Mouse (Mus musculus): ENCODE measurements at regions not wholly inside any gene's neighbourhood (a gene's known extent, or its start where the extent isn't known, plus 50 kb on each side); places are given as distances from the start of the nearest gene placed in this dataset.

DNA sequence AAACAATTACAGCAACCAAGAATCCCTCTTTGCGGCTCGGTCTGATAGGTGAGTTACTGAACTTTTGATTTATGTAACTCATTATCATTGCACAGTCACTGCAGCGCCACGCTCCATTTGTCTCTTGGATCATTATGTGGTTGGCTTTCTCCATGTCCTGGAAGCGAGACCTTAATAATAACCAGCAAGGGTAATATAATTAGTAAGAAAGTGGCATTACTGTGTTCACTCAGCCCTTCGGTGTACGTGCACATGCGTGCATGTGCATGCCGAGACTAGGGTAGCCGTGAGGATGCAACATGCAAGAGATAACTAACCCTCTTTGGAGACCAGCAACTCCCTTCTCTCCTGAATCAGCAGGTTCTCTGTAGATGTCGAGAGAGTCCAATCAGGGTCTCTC, 114.9 kb upstream of the Camk1g start:
- DNase-seq (ENCODE audit: extremely low spot score): no peak

DNA sequence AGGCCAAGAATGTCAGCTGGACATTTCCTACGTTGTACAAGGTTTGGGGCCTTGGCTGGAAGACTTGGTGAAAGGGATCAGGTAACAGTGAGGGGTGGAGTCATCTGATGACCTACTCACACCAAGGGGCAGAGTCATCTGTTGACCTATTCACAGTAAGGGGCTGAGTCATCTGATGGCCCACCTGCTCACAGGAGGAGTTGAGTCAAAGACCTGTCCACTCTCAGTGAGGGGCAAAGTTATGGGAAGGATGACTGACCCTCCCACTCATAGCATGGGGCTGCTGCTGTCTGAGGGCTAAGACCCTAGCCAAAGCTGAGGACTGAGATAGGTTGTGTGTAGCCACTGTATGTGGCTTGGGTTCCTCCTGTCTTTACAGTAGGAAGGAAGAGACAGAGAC, 107.2 kb upstream of the Camk1g start:
- DNase-seq (ENCODE audit: extremely low spot score): no peak

DNA sequence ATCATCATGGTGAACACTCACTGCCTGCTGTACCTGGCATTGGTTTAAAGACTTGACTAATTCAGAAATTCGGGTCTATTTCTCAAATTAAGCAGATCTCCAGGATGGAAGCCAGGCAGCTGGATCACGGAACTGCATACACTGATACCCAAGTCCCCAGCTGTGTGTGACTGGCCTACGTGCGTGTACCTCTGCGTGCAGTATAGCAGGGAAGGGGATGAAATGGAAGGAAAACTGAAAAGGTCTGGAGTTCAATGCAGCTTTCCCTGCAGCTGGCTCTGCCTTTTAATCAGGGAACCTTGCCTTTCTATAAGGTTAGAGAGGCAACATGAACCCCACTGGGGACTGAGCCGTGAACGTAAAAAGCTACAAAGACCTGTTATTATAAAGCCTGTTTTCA, 106.7 kb upstream of the Camk1g start:
- DNase-seq (ENCODE audit: extremely low spot score): no peak

DNA sequence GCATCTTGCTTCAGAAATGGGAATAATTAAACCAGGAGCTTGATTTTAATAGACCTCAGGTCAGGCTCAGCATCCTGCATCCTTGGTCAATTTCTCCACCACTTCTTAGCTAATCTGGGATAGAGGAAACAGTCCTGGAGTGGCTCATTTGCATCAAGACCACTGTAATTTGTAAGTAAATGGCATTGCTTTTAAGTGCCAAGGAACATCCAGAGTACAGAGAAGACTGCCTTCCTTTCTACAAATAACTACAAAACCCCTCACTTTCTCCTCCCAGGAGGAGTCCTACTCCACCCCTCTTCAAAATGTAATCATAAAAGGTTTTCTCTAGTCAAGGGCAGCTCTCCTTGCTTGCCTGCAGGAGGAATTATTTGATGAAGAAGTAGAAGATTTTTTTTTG, 96.2 kb upstream of the Camk1g start:
- no peak for DNase-seq (ENCODE audit: extremely low spot score)

DNA sequence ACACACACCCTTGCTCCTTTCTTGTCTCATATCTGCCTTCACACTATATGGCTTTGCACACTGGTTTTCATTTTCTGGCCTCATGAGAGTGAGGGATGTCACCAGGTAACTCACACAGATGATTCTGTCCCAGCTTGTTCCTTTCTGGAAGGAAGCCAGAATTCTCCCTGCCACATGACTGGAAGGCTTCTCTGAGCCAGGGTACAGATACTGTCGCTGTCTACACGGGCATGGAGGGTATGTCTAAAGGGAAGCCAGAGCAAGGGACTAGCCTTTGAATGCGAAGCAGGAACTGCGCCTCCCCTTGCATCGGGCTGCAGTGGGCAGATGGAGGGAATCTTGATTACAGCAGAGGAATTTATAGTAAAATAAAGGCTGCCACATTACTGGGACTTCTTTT, 89.6 kb upstream of the Camk1g start:
- no peak for DNase-seq (ENCODE audit: extremely low spot score)

DNA sequence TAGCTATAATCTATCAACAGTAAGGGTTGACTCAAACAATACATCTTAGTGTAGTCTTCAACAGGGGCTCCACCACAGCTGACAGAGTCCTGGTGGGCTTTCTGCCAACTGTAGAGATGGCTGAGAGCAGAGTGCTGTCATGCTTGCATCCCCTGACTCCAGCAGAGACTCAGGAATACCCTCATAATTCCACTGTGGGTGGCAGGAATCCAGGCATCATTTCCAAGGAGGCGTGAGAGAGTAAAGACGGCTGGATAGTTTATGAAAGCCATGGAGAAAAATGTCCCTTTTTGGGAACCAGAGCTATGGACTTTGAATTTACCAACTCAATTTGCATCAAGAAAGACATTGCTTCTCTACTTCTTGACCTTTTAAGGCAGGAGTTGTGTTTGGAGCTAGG, 87.8 kb upstream of the Camk1g start:
- DNase-seq (ENCODE audit: extremely low spot score): no peak

DNA sequence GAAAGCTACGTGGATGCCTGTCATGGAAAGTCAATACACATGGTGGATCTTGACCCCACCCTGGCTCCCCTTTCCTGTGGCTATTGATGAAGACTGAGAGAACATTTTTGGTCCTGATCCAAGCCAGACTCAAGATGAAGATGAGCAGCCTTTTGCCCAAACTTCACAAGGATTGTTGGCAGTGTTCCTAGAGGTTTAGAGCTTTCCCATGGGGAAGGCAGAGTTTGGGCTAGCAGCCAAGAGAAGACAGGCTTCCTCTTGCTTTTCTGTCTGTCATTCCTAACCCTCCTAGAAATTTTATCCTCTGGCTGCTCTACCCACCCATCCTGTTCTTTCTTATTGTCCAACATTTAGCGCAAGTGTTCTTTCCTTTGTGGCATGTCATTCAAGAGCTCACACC, 83.6 kb upstream of the Camk1g start:
- DNase-seq (ENCODE audit: extremely low spot score): no peak

DNA sequence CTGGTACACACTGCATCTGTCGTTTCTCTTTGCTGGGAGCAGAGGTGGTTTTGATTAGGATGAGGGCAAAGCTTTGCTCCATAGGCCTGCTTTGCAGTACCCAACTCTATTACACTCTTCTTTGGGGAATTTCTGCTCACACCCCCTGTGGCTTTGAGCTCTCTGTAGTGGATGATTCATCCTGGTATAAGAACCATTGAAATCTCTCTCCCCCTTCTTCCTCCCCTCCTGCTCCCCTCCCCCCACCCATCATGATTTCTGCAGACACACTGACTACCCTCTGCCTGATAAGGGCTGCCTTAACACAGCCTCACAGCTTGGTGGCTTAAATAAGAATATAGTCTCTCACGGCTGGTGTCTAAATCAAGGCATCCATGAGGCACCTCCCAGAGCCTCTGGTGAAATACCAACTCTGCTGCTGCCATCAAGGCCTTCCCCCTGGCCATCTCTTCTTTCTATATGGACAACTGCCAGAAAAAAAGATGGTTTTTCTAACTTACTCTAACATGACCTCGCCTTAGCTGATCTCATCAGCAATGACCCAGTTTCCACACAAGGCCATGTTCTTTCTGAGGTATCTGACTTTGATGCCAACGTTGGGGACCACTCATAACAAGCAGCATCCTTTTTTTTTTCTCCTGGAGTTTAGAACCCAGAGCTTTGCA, 81.5 kb upstream of the Camk1g start:
- no peak for DNase-seq (ENCODE audit: extremely low spot score)

DNA sequence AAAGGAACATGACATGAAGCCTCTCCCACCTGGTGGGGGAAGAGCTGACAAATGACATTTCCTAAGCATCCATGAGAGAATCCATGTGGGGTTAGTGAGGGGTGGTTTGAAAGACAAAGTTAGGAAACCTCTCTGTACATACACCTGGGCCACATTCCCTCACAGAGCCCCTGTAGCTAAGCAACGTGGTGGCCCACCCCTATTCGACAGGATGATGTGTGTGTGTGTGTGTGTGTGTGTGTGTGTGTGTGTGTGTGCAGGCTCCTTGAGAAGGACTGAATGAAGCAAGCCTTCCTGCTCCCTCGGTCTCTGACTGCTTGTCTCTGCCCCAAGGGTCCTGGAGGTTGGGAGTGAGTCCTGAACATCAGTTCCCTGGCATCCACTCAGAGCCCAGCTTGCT, 80.7 kb upstream of the Camk1g start:
- DNase-seq (ENCODE audit: extremely low spot score): peak; percentile 14

DNA sequence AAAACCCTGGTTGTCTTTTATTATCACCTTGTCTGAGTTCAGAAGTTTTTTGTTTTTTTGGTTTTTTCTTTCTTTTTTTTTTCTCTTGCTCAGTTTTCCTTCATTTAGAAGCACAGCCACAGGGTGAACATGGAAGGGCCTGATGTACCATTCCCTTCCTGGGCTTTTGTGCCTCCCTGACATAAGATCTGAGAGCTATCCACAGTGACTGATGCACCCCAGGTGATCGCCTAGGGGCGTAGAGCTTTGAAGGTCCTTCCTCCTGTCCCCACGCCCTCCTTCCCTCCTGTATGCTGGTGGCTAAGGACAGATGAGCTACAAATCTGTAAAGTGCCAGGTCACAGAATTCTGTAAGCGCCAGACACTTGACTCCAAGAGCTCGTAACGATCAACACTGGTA, 80.1 kb upstream of the Camk1g start:
- peak; percentile 14 for DNase-seq (ENCODE audit: extremely low spot score)

DNA sequence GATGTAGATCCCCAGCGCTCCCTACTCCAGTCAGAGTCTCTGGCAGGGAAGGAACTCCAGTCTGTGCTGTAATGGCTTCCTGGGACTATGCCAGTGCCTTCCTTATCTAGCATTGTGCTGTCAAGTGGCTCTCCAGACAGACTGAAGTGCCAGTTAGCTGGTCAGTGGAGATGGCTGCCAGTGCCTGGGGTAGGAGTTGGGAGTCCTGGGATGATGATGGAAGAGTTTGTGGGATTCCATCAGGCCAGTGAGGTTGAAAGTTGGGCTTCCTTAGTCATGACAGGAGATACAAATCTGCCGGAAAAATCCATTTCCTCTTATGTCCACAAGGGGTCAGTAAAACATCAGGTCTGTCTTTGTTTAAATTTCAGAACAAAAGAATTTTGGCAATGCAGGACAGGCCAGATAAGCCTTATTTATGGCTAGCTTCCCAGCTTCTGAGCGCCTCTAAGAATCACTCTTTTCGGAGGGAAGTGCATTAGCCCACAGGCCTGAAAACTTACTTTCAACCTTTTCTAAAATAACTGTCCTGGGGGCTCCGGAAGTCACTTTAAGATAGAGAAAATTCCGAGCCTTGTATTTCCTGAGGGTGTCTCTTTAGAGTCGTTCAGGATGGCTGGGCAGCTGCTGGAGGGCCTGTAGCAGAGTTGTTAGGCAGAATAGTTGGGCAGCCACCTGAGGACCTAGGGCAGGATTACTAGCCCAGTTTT, 79.5 kb upstream of the Camk1g start:
- DNase-seq (ENCODE audit: extremely low spot score): peak; percentile 69

DNA sequence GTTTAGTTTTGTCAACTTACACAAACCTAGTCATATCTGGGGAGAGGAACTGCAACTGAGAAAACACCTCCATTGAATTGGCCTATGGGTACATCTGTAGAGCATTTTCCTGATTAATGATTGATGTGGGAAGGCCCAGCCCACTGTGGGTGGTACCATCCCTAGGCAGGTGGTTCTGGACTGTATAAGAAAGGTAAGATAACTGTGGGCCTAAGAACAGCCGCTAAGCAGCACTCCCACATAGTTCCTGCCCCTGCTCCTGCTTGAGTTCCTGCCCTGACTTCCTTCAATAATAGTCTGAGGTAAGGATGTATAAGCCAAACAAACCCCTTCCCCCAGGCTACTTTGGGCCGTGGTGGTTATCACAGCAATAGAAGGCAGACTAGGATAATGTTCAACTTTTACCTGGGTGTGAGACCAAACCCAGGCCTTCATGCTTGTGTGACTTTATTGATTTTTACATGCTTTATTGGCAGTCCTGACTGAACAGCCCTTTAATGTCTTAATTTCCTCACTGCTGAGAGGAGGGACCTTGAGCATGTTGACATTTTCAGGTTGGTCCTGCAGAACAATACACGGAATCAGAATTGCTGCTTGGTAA, 78.8 kb upstream of the Camk1g start:
- no peak for DNase-seq (ENCODE audit: extremely low spot score)

DNA sequence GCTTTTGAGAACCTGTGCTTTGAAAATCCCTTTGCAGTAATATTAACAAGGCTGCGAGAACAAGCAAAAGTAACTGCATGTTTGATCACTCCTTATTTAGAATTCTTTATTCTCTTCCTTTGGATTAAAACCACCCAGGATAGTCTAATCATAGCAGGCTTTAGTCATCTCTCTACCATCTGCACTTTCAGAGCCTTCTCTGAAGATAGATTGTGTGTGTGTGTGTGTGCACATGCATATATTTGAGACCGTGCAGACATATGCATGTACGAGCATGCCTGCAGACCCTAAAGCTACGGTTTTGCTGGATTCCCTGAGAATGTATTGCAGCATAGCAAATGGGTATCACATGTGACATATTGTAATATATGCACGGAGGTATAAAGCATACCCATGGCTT, 77.5 kb upstream of the Camk1g start:
- DNase-seq (ENCODE audit: extremely low spot score): no peak

DNA sequence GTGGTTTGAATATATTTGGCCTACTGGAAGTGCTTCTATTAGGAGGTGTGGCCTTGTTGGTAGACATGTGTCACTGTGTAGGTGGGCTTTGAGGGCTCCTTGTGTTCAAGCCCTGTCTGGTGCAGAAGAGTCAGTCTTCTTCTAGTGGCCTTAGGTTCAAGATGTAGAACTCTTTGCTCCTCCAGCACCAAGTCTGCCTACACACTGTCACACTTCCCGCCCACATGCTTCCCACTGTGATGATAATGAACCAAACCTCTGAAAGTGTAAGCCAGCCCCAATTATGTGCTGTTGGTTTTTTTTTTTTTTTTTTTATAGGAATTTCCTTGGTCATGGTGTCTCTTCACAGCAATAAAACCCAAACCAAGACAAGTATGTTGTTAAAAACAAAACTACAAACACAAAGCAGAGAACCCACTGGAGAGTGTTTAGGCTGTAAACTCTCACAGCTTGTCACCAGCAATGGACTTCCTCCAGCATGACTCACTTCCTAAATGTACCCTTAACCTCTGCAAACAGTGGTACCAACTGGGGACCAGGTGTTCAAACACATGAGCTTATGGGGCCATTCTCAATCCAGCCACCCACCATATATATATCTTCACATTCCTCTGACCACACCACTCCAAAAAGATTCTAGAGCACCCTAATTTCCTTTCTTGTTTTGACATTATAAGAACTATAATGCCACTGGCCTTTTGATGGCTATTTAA, 74.0 kb upstream of the Camk1g start:
- DNase-seq (ENCODE audit: extremely low spot score): no peak

DNA sequence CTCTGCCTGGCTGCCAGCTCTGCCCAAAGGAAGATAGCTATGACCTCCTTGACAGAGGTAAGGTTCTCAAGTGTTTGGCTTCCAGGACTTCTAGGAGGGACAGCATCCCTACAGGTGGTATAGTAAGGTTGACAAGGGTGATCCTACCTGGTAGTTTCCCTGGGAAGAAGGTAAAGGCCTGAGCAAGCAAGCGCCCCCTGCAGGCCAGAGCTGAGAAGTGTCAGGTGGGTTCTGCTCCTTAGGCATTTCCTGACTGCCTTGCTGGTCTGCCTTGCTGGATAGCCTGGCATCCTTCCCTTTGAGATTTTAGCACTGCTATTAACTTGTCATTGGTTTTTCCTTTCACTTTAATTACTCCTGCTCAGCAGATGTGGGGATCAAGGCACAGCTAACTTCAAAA, 70.4 kb upstream of the Camk1g start:
- peak; percentile 28 for DNase-seq (ENCODE audit: extremely low spot score)

DNA sequence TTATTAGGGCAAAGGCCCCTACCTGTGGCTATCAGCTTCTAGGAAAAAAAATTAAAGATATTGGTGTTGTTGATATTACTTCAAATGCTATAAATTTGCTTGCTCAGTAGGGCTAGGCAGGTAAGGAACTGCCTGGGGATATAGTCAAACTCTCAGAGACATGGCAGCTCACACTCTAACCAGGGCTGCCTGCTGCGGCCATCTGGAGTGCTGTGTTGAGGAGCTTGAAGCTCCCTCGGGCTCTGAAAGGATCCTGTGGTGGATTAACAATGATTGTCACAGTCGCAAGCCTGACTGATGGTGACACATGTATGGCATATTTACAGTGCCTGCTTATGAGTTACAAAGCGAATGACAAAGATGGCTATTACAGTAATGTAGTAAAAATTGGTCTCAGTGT, 64.2 kb upstream of the Camk1g start:
- DNase-seq (ENCODE audit: extremely low spot score): no peak

DNA sequence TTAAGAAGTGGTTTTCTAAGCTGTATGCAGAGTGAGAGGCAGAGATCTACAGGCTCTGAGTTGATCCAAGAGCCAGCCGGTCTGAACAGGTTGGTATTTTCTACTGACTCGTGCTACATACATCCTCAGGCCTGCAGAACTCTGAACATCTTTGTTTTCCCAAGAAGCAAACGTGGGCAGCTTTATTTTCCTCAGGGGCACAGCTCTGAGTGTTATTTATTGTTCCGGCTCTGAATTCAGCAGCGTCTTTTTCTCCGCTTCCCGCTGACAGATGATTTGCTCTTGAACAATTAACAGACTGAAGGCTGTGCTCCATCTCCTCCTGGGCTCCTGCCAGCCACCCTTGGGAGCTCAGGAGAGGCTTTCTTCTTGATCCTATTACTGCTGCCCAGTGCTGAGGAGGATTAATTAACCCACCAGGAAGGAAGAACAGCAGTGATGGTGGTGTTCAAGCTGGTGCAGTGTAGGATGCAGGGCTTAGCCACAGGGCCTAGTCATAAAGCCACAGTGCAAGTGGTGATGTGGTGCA, 63.5 kb upstream of the Camk1g start:
- DNase-seq (ENCODE audit: extremely low spot score): no peak

DNA sequence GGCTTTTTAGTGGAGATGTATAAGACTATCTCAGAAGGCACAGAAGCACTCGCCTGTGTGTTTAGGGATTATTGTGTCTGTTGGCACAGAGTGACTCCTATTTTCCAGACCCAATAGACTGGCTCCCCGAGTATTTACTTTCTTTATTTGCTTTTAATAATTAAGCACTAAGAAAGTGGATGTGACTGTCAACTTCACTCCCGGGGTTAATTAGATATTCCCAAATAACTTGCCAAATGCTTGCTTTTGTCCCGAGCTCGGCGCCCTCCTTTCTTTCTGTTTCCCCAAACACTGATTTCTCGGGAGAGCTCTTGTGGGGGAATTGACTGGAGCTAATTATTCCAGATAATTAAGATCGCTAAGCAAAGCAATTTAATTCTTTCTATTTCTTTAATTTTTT, 60.1 kb upstream of the Camk1g start:
- no peak for DNase-seq (ENCODE audit: extremely low spot score)

DNA sequence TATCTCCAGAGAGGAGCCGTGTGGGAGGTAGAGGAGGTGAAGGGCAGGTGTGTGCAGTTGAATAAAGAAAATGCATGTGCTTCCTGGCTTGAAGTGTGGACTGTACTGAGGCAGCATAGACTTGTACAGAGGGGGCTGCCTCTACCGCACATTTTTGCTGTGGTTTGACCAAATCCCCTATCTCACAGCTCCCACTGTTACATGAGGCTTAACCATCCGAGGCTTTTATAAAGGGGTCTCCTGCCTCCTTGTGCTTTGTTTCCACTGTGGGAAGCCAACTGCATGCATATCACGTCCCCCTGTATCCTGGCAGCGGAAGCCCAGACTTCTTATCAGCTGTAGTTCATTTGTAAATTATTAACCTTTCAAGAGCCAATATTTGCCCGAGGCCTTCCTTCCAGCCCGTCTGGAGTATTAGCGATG, 53.6 kb upstream of the Camk1g start:
- DNase-seq (ENCODE audit: extremely low spot score): no peak

DNA sequence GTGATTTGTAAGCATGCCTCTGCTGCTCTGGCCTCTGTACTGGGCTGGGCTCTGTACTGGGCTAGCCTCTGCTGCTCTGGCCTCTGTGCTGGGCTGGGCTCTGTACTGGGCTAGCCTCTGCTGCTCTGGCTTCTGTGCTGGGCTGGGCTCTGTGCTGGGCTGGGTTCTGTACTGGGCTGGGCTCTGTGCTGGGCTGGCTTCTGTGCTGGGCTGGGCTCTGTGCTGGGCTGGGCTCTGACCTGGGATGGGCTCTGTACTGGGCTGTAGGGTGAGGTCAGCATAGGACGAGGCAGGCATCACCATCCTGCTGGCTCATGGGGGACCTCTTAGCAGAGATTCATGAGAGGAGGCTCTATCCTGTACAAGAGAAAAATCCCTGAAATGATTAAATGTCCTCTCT, 52.8 kb upstream of the Camk1g start:
- DNase-seq (ENCODE audit: extremely low spot score): no peak

DNA sequence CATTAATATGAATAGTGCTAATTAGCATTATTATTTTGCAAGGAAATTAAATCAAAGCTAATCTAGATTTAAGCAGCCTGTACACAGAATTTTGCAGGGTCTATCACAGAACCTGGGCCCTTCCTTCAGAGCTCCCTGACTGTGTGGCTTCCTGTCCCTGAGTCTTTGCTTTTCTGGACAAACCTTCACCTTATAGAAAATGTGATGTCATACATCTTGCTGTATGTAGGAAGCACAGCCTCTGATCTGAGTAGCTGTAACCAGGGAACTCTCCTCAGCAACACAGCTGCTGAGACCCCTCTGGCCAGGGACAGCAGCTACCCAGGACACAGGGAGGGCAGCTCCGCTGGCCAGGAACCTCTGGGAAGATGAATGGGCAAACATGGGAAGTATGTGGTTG, 51.7 kb upstream of the Camk1g start:
- DNase-seq (ENCODE audit: extremely low spot score): no peak

DNA sequence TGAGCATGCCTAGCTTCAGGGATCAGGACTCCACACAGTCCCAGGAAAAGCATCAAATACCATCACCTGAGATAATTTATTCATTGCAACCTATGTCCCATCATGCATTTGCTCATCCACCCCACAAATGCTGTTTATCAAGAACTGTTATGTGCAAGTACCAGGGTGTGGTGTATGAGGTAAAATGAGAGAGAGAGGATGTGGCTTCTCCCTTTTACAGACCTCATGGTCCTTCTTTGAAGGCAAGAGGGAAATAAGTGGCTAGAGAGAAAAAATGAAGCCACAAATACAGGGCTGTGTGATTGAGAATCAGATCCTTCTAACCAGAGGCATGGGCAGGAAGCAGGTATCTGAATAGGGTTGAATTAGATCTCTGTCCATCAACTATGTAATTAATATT, 51.3 kb upstream of the Camk1g start:
- no peak for DNase-seq (ENCODE audit: extremely low spot score)

Data from embryo, embryonic 9.5 days (tissue).